Mouse (Mus musculus) ES-E14 (cell line): Measurements from ENCODE around the gene Itga3. TPM values are rescaled to one million over a fixed set of nuclear protein-coding genes. Genes with fewer than 3 reads are reported as not detected.

Source experiments
- DNase-seq: peaks from one replicate; pipeline ENCODE4 v3.0.0-alpha.2; 2013; ENCODE audit warnings: low read depth, low spot score
- H3K27ac ChIP-seq: 2 replicates; pipeline ENCODE4 v1.5.1; 2012; ENCODE audit warnings: low read depth, mild to moderate bottlenecking, low read length, moderate library complexity, mixed read lengths; ENCODE audit not compliant: poor library complexity, insufficient read depth, severe bottlenecking
- H3K36me3 ChIP-seq: 2 replicates; pipeline ENCODE4 v1.6.1; 2012; ENCODE audit warnings: mild to moderate bottlenecking, low read length, moderate library complexity, mixed read lengths; ENCODE audit not compliant: control insufficient read depth, poor library complexity, insufficient read depth, severe bottlenecking
- H3K4me1 ChIP-seq, 2 experiments: fragments of 150-350 bp in 1 of 2; sonication (generic) in 1 of 2; 2 replicates each; pipeline ENCODE4 v1.6.1; 2012; ENCODE audit warnings: low read length in 2 of 2, mild to moderate bottlenecking in 1 of 2, mixed read lengths in 1 of 2; ENCODE audit not compliant: control insufficient read depth in 2 of 2, insufficient read depth in 2 of 2, poor library complexity in 1 of 2
- H3K4me3 ChIP-seq, 2 experiments: fragments of 150-350 bp in 1 of 2; sonication (generic) in 1 of 2; 2 replicates each; pipeline ENCODE4 v1.5.1; 2012; ENCODE audit warnings: low read length in 2 of 2, low read depth in 1 of 2, mild to moderate bottlenecking in 1 of 2, mixed read lengths in 1 of 2; ENCODE audit not compliant: insufficient read depth in 1 of 2, poor library complexity in 1 of 2, severe bottlenecking in 1 of 2
- H3K9ac ChIP-seq: 2 replicates; pipeline ENCODE4 v1.6.1; 2012; ENCODE audit warnings: low read depth, mild to moderate bottlenecking, low read length, mixed read lengths; ENCODE audit not compliant: poor library complexity, insufficient read depth, severe bottlenecking
- H3K9me3 ChIP-seq: fragments of 150-350 bp; sonication (generic); 2 replicates; pipeline ENCODE4 v1.6.1; 2012; ENCODE audit warnings: low read depth, mild to moderate bottlenecking, low read length; ENCODE audit not compliant: control insufficient read depth, insufficient read depth
- CHD2 ChIP-seq: IDR thresholded peaks from 2 replicates; pipeline ENCODE4 v1.6.1; 2014; ENCODE audit warnings: mild to moderate bottlenecking, low read depth, low read length, inconsistent platforms
- HCFC1 ChIP-seq: IDR thresholded peaks from 2 replicates; pipeline ENCODE4 v1.6.1; 2012; ENCODE audit warnings: low read length, inconsistent platforms, borderline replicate concordance; ENCODE audit not compliant: insufficient read depth
- MAFK ChIP-seq: IDR thresholded peaks from 2 replicates; pipeline ENCODE4 v1.6.1; 2014; ENCODE audit warnings: mild to moderate bottlenecking, low read depth, low read length, inconsistent platforms; ENCODE audit not compliant: insufficient read depth
- ZC3H11A ChIP-seq: IDR thresholded peaks from 2 replicates; pipeline ENCODE4 v1.6.1; 2012; ENCODE audit warnings: low read depth, mild to moderate bottlenecking, inconsistent platforms, low read length, borderline replicate concordance
- ZNF384 ChIP-seq: IDR thresholded peaks from 2 replicates; pipeline ENCODE4 v1.6.1; 2012; ENCODE audit warnings: low read depth, low read length, inconsistent platforms
- in situ Hi-C, 2 experiments: fragments of 600-800 bp; cut with MboI; formaldehyde crosslinking; loops; one replicate each; pipeline ENCODE4 v1.15.1; 2025; ENCODE audit warnings: low sequenced_read_pairs in 2 of 2, inconsistent platforms in 1 of 2; ENCODE audit not compliant: unreplicated experiment in 2 of 2
- total RNA-seq: library from RNA; depleted of rRNA; stranded (reverse); fragments of 300-350 nt; gene quantifications from 2 replicates; pipeline ENCODE4 v1.2.3, GENCODE M21; 2012

Itga3 gene
- total RNA-seq, 1 experiment, result 189 TPM

- Histone ChIP-seq H3K4me1 (peaks cover 14 to 44% of the 10 kb centered on the region in 2 experiments; a peak in 3 of 4 replicates), H3K4me3 (peak overlapping the region; percentile 72 to 85), H3K9me3 (no peaks in the 10 kb centered on the region), H3K36me3 (no peaks in the 10 kb centered on the region), H3K9ac (peak overlapping the region; percentile 65; the same call in 1 of the 2 replicates), H3K27ac (no peak overlapping the region)
- no peak for TF ChIP-seq MAFK
- no peak for TF ChIP-seq ZC3H11A
- no peak for TF ChIP-seq HCFC1
- no peak for TF ChIP-seq CHD2
- TF ChIP-seq ZNF384, result no peak
- no peak for DNase-seq
- in situ Hi-C loops, result no loop called here
Observed at GRCm38 (mm10) chr11:95075197-95076040, 1.2 kb downstream of the Itga3 start.

GRCm38 (mm10) chr11:95074694-95075093 is 1.9 kb downstream of the Itga3 start:
- TF ChIP-seq MAFK, result no peak
- TF ChIP-seq ZC3H11A, result no peak
- no peak for TF ChIP-seq CHD2
- TF ChIP-seq ZNF384, result no peak
- TF ChIP-seq HCFC1, result no peak
- in situ Hi-C loops, result no loop called here
- H3K9ac ChIP-seq, result no peak overlapping the region
- DNase-seq, result no peak
- H3K4me1 ChIP-seq, result peaks cover 14 to 46% of the 10 kb centered on the region in 2 experiments; a peak in 3 of 4 replicates
- H3K36me3 ChIP-seq, result no peaks in the 10 kb centered on the region
- H3K27ac ChIP-seq, result no peak overlapping the region
- H3K4me3 ChIP-seq, result no peak overlapping the region; a peak in 1 of 4 replicates
- no peaks in the 10 kb centered on the region for H3K9me3 ChIP-seq

GRCm38 (mm10) chr11:95073835-95074234 is 2.8 kb downstream of the Itga3 start:
- TF ChIP-seq CHD2, result no peak
- no peak for TF ChIP-seq ZC3H11A
- TF ChIP-seq MAFK, result no peak
- TF ChIP-seq HCFC1, result no peak
- TF ChIP-seq ZNF384, result no peak
- H3K4me1 ChIP-seq, result peaks cover 16 to 40% of the 10 kb centered on the region in 2 experiments
- no peaks in the 10 kb centered on the region for H3K9me3 ChIP-seq
- no peak overlapping the region for H3K9ac ChIP-seq
- in situ Hi-C loops, result no loop called here
- H3K27ac ChIP-seq, result no peak overlapping the region
- no peaks in the 10 kb centered on the region for H3K36me3 ChIP-seq
- H3K4me3 ChIP-seq, result no peak overlapping the region
- no peak for DNase-seq

- in situ Hi-C loops, result no loop called here
- DNase-seq, result no peak
- H3K9ac ChIP-seq, result no peak overlapping the region
- H3K4me3 ChIP-seq, result no peak overlapping the region
- no peaks in the 10 kb centered on the region for H3K9me3 ChIP-seq
- TF ChIP-seq MAFK (no peak), CHD2 (no peak), ZC3H11A (no peak), HCFC1 (no peak), ZNF384 (no peak)
- no peaks in the 10 kb centered on the region for H3K36me3 ChIP-seq
- no peak overlapping the region for H3K27ac ChIP-seq
- peaks cover 12 to 40% of the 10 kb centered on the region in 2 experiments for H3K4me1 ChIP-seq
Observed at GRCm38 (mm10) chr11:95072804-95073203, 3.8 kb downstream of the Itga3 start.
